Mouse (Mus musculus): ENCODE results near the gene Ndufs2. TPM values are rescaled to one million over a fixed set of nuclear protein-coding genes. Genes with fewer than 3 reads are reported as not detected.

Ndufs2 gene
- total RNA-seq, 4 experiments from 2014 or later, result 285 to 306 (median 298) TPM

DNA sequence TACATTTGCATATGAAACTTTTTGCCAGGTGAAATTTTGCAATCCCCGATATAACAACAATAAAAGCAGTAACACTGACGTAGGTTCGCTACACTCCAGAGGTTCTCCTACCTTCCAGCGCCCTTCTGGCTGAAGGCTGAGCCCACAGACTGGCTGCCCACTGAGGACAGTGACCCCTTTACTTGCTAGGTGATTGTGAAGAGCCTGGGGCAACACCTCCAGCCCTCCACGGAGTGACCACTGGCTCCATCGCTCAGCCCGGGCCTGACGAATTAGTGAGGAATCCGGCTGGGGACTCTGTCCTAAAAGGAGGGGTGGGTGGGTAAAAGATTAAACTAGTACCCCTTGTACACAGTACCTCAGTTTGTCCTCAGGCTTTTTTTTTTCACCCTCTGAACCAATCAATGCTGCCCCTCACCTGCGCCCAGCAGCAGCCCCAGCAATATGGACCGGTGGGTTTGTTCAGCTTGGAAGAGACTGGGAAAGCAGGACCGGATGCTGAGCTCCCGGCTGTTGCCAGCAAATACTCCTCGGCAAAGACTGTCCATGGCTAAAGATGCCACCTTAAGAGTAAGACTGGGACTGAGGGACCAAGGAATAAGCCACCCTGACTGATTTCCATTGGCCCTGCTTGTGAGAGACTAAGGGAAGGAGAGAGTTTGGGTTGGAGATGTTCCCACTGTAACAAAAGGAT is 28.0 kb upstream of the Ndufs2 start:
- DNase-seq (ENCODE audit: low spot score in 2 of 2), result peak in 1 of 2 experiments; percentile 5

DNA sequence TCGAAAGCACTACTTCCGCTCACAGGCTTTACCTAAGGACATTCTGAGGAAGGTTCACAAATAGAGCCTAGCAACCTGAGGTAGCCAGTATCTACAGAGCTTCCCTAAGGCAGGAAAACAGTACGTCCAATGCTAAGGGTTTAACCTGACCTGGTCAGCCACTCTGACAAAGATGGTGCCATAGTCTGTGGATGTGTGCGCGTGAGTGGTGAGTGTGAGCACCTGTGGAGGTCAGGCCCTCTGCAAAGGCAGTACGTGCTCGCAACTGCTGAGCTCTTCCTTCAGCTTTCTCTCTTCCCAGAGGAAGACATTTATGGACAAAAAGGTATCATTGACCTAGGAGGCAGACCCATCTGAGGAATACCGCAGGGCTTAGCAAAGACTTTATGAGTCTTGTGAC is 27.2 kb upstream of the Ndufs2 start:
- DNase-seq (ENCODE audit: low spot score in 2 of 2), result no peak

DNA sequence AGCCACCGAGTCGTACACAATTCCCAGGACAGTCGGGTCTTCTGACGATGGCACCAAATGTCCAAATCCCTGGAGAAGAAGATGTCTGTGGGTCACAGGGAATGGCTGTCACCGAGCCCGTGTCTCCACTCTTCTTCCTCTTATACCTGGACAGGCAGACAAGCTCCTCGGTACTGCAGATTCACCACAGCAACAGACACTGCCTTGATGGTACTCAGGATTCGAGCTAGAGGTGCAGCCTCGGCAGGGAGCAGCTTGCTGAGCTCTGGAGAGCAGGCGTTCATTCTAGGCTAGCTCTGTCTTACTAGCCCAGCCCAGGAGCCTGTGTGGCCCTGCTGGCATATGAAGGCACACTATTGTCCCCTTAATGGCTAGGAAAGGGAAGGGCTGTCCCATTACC is 26.5 kb upstream of the Ndufs2 start:
- DNase-seq (ENCODE audit: low spot score in 2 of 2), result no peak

DNA sequence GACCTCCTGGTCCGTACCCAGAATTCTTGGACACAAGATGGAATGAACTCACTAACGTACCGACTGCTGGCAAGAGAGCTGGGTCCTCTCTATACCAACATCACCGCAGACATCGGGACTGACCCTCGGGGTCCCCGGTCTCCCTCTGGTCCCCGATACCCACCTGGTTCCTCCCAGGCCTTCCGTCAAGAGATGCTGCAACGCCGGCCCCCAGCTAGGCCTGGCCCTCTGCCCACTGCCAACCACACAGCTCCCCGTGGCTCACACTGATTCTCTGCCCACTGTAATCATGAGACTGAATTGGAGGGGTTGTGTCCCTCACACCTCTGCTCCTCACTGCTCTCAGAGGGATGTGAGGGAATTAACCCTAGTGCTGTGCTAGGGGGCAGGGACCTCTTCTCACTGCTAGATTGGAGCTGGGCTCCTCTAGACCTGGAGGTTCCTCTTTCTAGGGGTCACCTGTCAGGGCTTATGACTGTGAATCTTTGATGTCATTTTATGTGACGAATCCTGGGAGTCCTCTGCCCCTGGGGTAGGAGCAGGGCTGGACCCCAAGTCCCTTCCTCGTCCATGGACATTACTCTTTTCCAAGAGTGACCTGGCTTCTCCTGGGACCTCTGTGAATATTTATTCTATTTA is 25.0 kb upstream of the Ndufs2 start:
- DNase-seq (ENCODE audit: low spot score in 2 of 2), result no peak

DNA sequence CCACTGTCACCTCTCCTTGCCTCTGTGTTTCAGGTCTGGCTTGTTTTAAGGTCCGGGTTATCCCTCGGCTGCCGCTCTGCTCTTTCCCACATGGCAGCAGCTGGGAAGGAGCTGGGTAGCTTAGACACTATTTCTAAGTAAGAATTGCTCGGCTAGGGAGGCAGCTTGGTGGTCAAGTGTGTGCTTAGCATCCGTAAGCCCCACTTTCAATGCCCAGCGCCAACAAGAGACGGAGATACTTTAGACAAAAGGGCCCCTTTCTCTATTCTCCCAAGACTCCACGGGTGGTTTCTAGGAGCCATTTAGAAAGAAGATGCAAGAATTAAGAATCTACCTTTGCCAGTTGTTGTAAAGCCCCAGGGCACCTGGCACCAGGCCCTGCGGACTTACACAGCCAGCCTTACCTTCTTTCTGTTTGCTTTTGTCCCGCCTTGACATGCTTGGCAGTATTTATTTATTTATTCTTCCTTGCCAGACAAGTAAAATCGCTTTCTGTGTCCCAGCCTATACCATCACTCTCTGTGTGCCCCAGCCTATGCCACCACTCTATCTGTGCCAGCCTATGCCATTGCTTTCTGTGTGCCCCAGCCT is 24.1 kb upstream of the Ndufs2 start:
- DNase-seq (ENCODE audit: low spot score in 2 of 2), result no peak

DNA sequence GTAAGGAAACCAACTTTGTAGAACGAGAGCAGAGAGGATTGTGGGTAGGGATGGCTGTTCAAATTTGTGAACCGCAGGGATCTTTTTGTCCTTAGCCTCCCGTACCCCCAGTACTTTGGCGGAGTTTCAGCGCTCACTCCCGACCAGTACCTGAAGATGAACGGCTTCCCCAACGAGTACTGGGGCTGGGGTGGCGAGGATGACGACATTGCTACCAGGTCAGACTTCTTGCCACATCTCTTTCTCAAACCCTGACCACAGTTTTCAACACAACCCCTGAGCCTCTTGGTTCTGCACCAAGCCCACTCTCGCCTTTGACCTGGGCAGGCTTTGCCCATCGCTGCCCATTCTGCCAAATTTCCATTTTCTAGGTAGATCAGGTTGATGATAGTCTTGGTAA is 23.0 kb upstream of the Ndufs2 start:
- no peak for DNase-seq (ENCODE audit: low spot score in 2 of 2)

DNA sequence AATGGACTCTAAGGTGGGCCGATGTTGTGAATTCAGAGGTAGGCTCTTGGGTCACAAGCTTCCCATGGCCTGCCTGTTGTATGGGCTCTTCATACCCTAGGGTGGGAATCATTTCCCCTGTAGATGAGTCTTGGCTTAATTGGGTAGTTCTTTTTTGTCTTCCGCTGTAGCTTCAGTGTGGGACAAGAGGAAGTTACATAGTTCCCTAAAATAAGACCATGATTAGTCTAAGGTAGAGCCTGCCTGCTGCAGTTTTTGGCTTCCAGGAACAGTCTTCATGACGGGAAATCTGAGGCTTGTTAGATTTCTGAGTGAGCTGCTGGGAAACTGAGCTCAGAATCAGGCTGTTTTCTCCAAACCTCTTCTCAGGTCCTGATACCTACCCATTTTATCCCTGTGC is 20.9 kb upstream of the Ndufs2 start:
- DNase-seq (ENCODE audit: low spot score in 2 of 2), result no peak

DNA sequence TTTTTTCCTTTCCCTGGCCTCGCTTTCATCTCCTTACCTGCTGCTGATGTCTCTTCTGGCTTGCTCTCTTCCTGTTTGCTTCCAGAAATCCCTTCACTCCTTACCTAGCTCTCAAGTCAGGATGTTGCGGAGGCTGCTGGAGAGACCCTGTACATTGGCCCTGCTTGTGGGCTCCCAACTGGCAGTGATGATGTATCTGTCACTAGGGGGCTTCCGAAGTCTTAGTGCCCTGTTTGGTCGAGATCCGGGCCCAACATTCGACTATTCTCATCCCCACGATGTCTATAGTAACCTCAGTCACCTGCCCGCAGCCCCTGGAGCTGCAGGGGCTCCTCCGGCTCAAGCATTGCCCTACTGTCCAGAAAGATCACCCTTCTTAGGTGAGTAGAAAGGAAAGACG is 20.4 kb upstream of the Ndufs2 start:
- DNase-seq (ENCODE audit: low spot score in 2 of 2), result no peak

DNA sequence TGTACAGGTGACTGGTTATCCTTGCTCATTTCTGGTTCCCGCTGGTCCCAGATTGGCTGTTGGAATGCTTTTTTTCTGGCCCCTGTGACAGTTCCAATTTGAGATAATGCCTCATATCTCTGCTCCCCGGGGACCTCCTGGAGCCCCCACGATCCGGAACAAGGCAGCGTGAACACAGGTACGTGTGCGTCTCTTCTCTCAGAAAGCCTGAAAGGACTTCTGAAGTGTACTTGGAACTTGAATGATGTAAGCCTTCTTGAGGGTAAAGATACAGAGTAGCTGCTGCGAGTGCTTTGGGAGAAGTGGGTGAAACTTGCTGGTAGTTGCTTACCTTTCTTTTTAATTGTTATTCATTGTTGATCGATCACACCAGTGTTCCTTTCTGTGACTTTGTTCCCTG is 20.0 kb upstream of the Ndufs2 start:
- no peak for DNase-seq (ENCODE audit: low spot score in 2 of 2)

DNA sequence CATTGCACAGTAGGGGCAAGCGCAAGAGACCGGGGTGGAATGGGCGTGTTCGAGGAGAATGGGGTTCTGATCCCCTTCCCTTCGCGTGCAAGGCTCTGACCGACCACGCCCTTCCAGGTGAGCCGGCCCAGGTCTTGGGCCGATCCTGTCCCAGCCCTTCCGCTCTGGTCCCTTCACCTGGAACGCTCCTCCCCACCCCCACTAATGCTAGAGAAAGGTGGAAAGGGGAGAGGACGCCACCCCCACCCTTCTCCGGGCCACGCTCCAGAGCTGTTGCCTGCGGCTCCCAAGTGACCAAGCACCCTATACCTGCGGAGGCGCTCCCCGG is 19.3 kb upstream of the Ndufs2 start:
- no peak for DNase-seq (ENCODE audit: low spot score in 2 of 2)

DNA sequence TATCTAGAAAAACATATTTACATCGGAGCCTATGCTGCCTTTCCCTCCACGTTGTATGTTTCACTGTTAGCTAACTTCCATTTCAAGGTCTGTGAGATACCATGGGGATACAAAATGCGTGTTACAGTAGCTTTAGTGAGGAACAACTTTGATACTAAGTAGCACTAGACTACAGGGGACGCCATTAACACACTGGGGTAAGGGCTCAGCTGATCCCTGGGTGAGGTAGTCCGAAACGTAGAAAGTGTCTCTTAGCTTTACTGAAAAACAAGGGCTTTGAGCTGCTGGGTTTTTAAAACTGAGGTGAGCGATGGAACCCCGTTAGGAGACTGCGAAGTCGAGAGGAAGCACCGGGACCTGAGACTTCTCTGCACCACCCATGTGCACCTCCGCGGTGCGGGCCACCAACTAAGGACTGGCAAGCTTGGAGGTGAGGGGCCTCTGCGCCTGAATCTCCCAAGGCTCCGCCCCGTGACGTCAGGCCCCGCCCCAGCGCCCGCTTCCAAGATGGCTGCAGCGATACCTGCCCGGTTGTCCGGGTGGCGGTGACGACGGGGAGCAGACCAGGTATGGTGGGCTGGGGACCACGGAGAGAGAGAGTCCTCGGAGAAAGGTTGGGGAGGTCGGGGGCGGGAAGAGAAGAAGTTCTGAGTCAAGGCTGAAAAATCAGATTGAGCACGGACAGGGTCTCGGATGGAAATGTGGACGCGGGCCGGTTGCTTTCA is 18.8 kb upstream of the Ndufs2 start, which contains the start of gene B4galt3:
B4galt3 (plus strand) TSS at position 481 of the 725 bp plus-strand sequence.
- peak; percentile 91 to 96 for DNase-seq (ENCODE audit: low spot score in 2 of 2)

DNA sequence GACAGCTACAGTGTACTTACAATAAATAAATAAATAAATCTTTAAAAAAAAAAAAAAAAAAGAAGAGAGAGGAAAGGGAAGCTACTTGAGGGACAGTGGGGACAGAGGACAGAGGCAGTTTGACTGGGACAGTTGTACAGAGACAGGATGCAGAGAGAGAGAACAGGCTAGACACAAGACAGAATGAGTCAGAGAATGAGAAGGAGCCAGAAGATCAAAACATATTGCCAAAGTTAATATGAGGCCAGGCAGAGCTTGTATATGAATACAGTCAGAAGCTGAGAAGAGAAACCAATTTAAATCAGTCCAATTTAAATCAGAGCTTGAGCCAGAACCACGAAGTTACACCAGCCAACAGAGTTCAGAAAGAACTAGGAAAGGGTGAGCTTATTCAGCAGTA is 17.2 kb upstream of the Ndufs2 start:
- no peak for DNase-seq (ENCODE audit: low spot score in 2 of 2)

DNA sequence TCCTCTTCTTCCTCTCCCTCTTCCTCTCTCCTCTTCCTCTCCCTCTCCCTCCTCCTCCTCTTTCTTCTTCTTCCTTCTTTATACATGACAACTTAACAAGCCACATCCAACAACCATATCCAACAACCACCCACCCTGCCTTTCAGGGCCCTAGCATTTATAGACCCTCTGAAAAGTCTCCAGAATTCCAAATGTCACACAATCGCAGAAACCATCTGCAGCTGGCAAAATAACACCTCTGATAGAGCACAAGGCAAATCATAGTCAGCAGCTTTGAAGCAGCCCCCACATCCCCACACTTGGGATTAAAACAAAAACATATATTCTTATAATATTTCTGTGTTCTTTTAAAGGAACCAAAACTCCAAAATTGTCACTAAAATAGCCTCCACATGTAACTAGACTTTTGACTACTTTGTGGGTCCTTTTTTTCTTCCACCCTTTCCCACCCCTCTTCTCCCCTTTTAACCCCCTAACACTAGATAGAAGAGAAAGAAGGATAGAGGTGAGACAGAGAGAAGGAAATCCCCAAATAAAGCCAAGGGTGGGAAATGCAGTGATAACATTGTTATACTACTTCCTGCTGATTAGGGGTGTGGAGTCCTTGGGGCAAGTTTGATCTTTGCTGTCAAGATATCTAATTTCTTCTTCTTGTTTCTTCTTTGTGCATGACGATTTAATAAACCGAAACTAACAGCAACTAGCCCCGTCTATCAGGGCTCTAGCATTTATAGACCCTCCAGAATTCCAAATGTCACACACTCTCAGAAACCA is 15.0 kb upstream of the Ndufs2 start:
- DNase-seq (ENCODE audit: low spot score in 2 of 2), result peak in 1 of 2 experiments; percentile 56

DNA sequence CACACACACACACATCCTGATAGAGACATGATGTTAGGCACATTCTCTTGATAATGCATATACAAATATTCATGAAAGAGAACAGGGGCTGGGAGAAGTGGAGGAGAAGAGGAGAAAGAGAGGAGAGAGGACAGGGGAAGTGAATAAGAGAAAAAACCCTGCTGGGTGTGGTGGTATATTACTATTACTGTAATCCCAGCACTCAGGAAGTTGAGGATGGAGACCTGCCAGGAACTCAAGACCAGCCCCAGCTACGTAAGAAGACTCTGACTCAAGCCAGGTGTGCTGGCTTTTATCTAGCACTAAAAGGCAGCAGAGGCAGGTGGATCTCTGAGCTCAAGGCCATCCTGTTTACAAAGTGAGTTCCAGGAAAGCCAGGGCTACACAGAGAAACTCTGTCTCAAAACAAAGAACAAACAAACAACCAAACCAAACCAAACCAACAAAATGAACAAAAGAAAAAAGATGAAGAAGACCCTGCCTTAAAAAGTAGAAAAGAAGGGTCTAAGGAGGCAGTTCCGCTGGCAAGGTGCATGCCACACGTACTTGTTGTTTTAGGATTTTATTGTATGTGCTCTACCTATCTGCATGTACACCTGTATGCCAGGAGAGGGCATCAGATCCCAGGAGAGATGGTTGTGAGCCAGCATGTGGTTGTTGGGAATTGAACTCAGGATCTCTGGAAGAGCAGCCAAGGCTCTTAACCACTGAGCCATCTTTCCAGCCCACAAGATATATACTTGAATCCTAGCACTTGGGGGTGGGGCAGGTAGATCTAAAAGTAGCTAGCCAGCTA is 12.7 kb upstream of the Ndufs2 start:
- no peak for DNase-seq (ENCODE audit: low spot score in 2 of 2)

DNA sequence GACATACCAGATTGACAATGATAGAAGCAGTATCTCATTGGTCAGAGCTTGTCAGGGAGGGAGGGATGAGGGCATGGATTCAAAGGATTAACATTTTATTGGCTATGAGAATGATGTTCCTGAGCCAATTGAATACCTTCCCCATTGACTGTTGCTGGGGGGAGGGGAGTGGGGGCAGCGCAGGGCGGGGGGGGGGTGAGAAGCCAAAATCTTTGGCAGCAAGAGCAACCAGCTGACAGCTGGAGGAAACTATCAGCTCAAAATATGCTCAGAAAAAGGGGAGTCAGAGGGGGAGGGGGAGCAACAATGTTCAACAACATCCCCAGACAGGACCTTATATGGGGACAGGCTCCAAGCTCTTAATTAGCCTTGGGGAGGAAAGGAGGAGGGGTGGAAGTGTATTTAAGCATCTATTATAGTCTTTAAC is 12.0 kb upstream of the Ndufs2 start:
- DNase-seq (ENCODE audit: low spot score in 2 of 2), result peak in 1 of 2 experiments; percentile 61

DNA sequence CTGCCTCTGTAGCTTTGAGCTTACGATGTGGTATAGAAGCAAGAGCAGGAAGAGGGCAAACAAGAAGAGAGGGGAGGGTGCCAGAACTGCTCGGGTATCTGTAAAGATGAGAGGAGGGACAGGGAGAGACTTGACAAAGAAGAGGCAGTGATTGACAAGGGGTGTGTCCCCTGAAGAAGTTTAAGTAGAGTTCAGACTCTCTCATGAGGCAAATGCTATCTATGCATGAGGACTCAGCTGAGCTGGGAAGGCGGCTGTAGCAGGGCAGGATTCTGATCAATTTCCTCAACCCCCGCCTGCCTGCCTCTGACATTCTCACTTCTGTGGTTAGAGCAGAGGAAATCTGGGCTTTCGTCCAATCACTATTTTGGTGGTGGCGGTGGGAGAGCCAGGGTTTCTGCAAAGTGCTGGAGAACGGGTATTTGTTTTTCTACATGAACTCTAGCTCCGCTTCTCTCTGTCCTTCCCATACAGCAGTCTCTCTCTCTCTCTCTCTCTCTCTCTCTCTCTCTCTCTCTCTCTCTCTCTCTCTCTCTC is 11.5 kb upstream of the Ndufs2 start:
- DNase-seq (ENCODE audit: low spot score in 2 of 2), result peak; percentile 61 to 89

DNA sequence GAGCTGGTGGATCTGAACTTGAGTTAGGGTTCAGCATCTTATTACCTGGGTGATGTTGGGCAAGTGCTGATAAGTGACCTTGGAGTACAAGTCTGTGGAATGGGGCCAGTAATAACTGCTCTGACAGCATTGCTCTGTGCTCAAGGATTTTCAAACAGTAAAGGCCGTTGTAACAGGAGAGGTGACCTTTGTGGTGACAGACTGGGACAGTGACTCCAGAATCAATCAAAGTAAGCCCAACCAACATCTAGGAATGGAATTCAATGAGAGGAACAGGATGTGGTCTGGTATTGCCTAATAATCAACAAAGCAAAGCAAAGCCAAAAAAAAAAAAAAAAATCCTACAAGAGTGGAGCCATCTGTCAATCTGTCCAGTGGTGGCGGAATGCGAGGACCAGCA is 9.1 kb upstream of the Ndufs2 start:
- no peak for DNase-seq (ENCODE audit: low spot score in 2 of 2)

DNA sequence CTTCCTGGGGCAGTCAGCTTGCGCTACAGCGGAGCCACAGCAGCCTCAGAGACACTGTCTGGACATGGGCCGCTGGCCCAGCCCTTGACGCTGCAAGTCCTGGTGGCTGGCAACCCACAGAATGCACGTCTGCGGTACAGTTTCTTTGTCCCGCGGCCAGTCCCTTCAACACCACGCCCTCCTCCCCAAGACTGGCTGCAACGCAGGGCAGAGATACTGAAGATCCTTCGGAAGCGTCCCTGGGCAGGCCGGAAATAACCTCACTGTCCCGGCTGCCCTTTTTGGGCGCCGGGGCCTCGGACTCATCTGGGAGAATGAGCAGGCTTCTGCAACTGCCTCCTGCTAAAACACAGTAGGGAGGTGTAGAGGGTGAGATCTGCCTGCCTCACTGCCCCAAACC is 7.7 kb upstream of the Ndufs2 start:
- no peak for DNase-seq (ENCODE audit: low spot score in 2 of 2)

DNA sequence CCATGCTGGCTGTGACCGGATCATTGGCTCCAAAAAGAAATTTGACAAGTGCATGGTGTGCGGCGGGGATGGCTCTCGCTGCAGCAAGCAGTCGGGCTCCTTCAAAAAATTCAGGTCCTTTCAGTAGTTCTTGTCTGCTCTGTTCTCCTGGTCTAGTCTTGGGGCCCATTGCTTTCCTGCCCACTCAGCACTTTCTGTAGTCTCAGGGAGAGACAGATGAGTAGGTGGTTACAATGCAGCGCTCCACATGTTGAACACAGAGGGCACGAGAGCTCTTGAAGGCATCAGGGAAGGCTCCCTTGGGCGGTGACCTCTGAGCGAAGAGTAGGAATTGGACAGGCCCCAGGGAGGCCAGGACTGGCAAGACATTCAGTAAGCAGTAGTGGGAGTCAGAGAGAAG is 6.6 kb upstream of the Ndufs2 start:
- DNase-seq (ENCODE audit: low spot score in 2 of 2), result no peak

DNA sequence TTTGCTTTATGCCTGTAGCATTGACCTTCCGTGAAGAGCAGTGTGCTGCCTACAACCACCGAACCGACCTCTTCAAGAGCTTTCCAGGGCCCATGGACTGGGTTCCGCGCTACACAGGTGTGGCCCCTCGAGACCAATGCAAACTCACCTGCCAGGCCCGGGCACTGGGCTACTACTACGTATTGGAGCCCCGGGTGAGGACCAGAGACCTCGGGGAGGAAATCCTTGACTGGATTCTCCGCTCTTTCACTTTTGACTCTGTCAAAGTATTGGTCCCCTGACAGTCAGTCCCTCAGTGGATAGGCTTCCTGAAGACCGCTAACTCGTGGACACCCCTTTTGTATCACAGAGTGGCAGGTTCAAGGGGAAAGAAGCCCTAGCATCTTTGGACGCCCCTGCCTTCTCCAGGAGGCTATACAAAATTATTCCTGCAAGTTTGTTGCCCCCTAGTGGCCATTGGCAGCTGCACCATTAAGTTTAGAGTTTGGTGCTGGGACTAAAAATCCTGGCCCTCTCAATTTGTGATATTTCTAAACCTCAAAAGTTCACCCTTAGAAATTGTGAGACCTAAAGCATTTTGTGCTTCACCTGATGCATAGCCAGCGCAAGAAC is 5.9 kb upstream of the Ndufs2 start:
- DNase-seq (ENCODE audit: low spot score in 2 of 2), result no peak

Measured in left cerebral cortex, adult 8-10 months (tissue).